Mouse (Mus musculus): Measurements from ENCODE around the gene Prdx2. TPM values are rescaled to one million over a fixed set of nuclear protein-coding genes. Genes with fewer than 3 reads are reported as not detected.

Gene Prdx2
- total and polyA plus RNA-seq, 3 experiments: 464 to 662 (median 591) TPM

- Histone ChIP-seq H3K27me3 (ENCODE audit: control insufficient read depth, insufficient read depth, low read length) (no peaks in the 10 kb centered on the region), H3K79me2 (replicated peaks; ENCODE audit: control insufficient read depth, insufficient read depth, low read length) (no peaks in the 10 kb centered on the region), H3K9ac (ENCODE audit: low read depth, low read length) (peak overlapping the region; percentile 30; the same call in 1 of the 2 replicates), H3K4me1 (ENCODE audit: control insufficient read depth, insufficient read depth, low read length) (peaks cover 17% of the 10 kb centered on the region), H3K36me3 (ENCODE audit: control insufficient read depth, insufficient read depth, low read length) (no peaks in the 10 kb centered on the region), H3K4me3 (peak overlapping the region; percentile 62), H3K27ac (peak overlapping the region; percentile 77)
- TF ChIP-seq CTCF (IDR thresholded peaks at IDR 0.05) (no peak), POLR2A (IDR thresholded peaks at IDR 0.05; ENCODE audit: insufficient read depth, low read depth, low read length) (no peak)
- WGBS: 15% methylated on average over 2 of the region's 2 CpGs
- intact Hi-C loops (cut with DNase I): loop anchor here (5.0 kb wide), 1 partner anchor 111 kb away; the partner anchor contains the start of gene Farsa
- DNase-seq: no peak
Observed at GRCm38 (mm10) chr8:84968650-84969049, 737 bp upstream of the Prdx2 start.

DNA sequence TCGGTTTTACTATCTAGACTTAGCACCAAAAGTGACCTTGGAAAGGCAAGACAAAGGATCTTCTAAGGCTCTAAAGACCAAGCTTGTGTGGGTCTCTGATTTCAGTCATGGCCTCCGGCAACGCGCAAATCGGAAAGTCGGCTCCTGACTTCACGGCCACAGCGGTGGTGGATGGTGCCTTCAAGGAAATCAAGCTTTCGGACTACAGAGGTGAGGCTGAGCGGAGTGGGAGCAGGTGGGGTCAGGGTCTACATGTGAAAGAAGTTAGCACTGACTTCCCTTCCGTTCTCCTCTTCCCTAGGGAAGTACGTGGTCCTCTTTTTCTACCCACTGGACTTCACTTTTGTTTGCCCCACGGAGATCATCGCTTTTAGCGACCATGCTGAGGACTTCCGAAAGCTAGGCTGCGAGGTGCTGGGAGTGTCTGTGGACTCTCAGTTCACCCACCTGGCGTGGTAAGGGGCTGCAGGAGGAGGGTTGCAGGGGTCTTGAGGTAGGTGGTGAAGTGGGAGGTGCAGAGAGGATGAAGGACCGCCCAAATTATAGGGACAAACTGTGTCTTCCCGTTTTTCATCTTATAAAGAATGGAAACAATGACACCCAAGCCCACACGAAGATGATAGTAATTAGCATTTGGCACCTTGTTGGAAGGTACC lies 876 bp downstream of the Prdx2 start:
- peak overlapping the region; percentile 62 for H3K4me3 ChIP-seq
- WGBS: 8% methylated on average over 21 of the region's 21 CpGs
- H3K36me3 ChIP-seq (ENCODE audit: control insufficient read depth, insufficient read depth, low read length): no peaks in the 10 kb centered on the region; the same call in 1 of the 2 replicates
- no peaks in the 10 kb centered on the region for H3K79me2 ChIP-seq (replicated peaks; ENCODE audit: control insufficient read depth, insufficient read depth, low read length)
- peak overlapping the region; percentile 82 for H3K9ac ChIP-seq (ENCODE audit: low read depth, low read length)
- intact Hi-C loops (cut with DNase I): loop anchor here (10.0 kb wide), 1 partner anchor 55 kb away; the partner anchor contains the start of genes Asna1 and Trir
- TF ChIP-seq EP300 (IDR thresholded peaks at IDR 0.05; ENCODE audit: insufficient read depth, low read depth, low read length) (no peak), POLR2A (IDR thresholded peaks at IDR 0.05; ENCODE audit: insufficient read depth, low read depth, low read length) (no peak), CTCF (IDR thresholded peaks at IDR 0.05) (no peak)
- peaks cover 18% of the 10 kb centered on the region for H3K4me1 ChIP-seq (ENCODE audit: control insufficient read depth, insufficient read depth, low read length)
- peak overlapping the region; percentile 77 for H3K27ac ChIP-seq
- no peak for DNase-seq
- no peaks in the 10 kb centered on the region for H3K27me3 ChIP-seq (ENCODE audit: control insufficient read depth, insufficient read depth, low read length)

DNA sequence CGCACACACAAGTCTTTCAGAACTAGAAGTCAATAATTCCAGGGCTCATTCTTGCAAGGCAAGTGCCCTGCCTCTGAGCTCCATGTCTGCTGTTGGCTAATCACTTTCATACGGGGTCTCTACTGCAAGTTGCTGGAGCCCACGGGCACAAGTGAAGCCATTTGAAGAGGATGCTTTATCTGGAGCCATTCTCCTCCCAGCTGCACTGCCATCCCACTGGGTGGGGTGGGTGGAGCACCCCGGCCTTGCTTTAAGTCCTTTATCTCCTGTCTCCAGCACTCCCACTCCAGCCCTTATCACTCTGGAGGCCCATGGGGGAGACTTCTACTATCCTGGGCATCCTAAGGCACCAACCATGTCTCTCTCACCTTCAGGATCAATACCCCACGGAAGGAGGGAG lies 1.5 kb downstream of the Prdx2 start:
- TF ChIP-seq EP300 (IDR thresholded peaks at IDR 0.05; ENCODE audit: insufficient read depth, low read depth, low read length): no peak
- TF ChIP-seq CTCF (IDR thresholded peaks at IDR 0.05): no peak
- TF ChIP-seq POLR2A (IDR thresholded peaks at IDR 0.05; ENCODE audit: insufficient read depth, low read depth, low read length): no peak
- intact Hi-C loops (cut with DNase I): loop anchor here (10.0 kb wide), 1 partner anchor 54 kb away; the partner anchor contains the start of genes Asna1 and Trir
- H3K27me3 ChIP-seq (ENCODE audit: control insufficient read depth, insufficient read depth, low read length): no peaks in the 10 kb centered on the region
- no peaks in the 10 kb centered on the region; the same call in 1 of the 2 replicates for H3K36me3 ChIP-seq (ENCODE audit: control insufficient read depth, insufficient read depth, low read length)
- DNase-seq: no peak
- H3K4me1 ChIP-seq (ENCODE audit: control insufficient read depth, insufficient read depth, low read length): peaks cover 21% of the 10 kb centered on the region
- H3K79me2 ChIP-seq (replicated peaks; ENCODE audit: control insufficient read depth, insufficient read depth, low read length): no peaks in the 10 kb centered on the region
- H3K27ac ChIP-seq: no peak overlapping the region
- no peak overlapping the region for H3K9ac ChIP-seq (ENCODE audit: low read depth, low read length)
- peak overlapping the region; percentile 62 for H3K4me3 ChIP-seq
- WGBS: 44% methylated on average over 5 of the region's 5 CpGs

DNA sequence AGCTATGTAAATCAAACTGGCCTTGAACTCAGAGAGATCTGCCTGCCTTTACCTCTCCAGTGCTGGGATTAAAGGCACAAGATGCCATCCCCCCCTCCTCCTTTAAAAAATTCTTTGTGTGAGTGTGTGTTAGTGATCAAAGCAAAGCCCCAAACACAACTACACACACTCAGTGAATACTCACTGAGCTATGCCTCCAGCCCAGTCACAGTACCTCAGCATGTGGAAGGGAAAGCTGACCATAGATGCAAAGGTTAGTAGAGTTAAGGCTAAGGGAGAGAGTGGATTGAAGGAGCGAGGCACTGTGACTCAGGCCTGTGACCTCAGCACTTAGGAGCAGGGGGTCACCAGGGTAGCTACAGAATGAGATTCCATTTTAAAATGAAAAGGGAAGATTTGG lies 3.7 kb downstream of the Prdx2 start:
- Histone ChIP-seq H3K4me1 (ENCODE audit: control insufficient read depth, insufficient read depth, low read length) (peaks cover 18% of the 10 kb centered on the region), H3K4me3 (no peak overlapping the region), H3K27me3 (ENCODE audit: control insufficient read depth, insufficient read depth, low read length) (no peaks in the 10 kb centered on the region), H3K27ac (peak overlapping the region; percentile 63; the same call in 1 of the 2 replicates), H3K36me3 (ENCODE audit: control insufficient read depth, insufficient read depth, low read length) (no peaks in the 10 kb centered on the region; the same call in 1 of the 2 replicates), H3K9ac (ENCODE audit: low read depth, low read length) (no peak overlapping the region), H3K79me2 (replicated peaks; ENCODE audit: control insufficient read depth, insufficient read depth, low read length) (no peaks in the 10 kb centered on the region)
- no peak for DNase-seq
- intact Hi-C loops (cut with DNase I): loop anchor here (10.0 kb wide), 1 partner anchor 52 kb away; the partner anchor contains the start of genes Asna1 and Trir
- 93% methylated on average over 1 of the region's 1 CpGs for WGBS
- no peak for TF ChIP-seq EP300 (IDR thresholded peaks at IDR 0.05; ENCODE audit: insufficient read depth, low read depth, low read length)
- TF ChIP-seq POLR2A (IDR thresholded peaks at IDR 0.05; ENCODE audit: insufficient read depth, low read depth, low read length): no peak
- TF ChIP-seq CTCF (IDR thresholded peaks at IDR 0.05): no peak

DNA sequence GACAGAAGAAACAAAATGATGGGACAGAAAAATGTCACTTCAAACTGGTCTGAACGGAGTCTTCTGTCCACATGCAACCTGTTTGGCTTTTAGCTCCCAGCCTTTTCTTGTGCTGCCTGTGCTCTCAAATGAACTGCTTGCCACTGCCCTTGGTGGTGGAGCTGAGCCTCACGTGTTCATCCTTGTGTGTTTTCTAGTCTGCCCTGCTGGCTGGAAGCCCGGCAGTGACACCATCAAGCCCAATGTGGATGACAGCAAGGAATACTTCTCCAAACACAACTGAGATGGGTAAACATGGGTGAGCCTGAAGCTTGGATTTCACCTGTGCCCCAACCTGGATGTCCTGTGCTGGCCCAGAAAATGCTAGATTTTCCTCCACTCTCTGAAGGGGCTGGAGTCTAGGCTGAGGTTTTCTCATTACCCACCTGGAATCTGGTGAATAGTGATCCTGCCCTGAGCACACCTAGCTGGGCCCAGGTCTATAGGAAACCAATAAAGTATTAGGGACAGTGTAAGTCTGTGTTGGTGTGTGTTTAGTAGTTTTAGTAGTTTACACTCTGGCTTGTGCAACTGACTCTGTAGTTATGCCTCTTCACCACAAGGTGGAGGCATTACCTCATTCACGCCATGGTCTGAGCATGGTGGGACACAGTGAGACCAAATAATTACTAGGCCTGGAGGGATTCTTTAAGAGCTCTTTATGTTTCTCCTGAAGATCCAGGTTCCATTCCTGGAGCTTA lies 4.6 kb downstream of the Prdx2 start:
- intact Hi-C loops (cut with DNase I): loop anchor here (1.0 to 10.0 kb wide), 2 partner anchors 15 to 51 kb away; partner anchors contain the start of genes Asna1 and Trir
- H3K4me1 ChIP-seq (ENCODE audit: control insufficient read depth, insufficient read depth, low read length): peaks cover 15% of the 10 kb centered on the region
- peak overlapping the region; percentile 63 for H3K27ac ChIP-seq
- no peak overlapping the region for H3K4me3 ChIP-seq
- TF ChIP-seq POLR2A (IDR thresholded peaks at IDR 0.05; ENCODE audit: insufficient read depth, low read depth, low read length) (peak; percentile 27), EP300 (IDR thresholded peaks at IDR 0.05; ENCODE audit: insufficient read depth, low read depth, low read length) (peak; percentile 96), CTCF (IDR thresholded peaks at IDR 0.05) (peak; percentile 95; the same call in 1 of the 2 replicates)
- H3K36me3 ChIP-seq (ENCODE audit: control insufficient read depth, insufficient read depth, low read length): no peaks in the 10 kb centered on the region; the same call in 1 of the 2 replicates
- 33% methylated on average over 4 of the region's 4 CpGs for WGBS
- no peaks in the 10 kb centered on the region for H3K27me3 ChIP-seq (ENCODE audit: control insufficient read depth, insufficient read depth, low read length)
- no peaks in the 10 kb centered on the region for H3K79me2 ChIP-seq (replicated peaks; ENCODE audit: control insufficient read depth, insufficient read depth, low read length)
- no peak overlapping the region for H3K9ac ChIP-seq (ENCODE audit: low read depth, low read length)
- peak; percentile 72 to 78 for DNase-seq
